Comparison of ENCODE assay signal across 21 mouse cellular contexts in genomic region chr16:22452082-22452481, GRCm38 (mm10). TPM values are rescaled to one million over a fixed set of nuclear protein-coding genes. Genes with fewer than 3 reads are reported as not detected.
DNase-seq lines count a peak whose midpoint lies in the region; ATAC-seq and TF ChIP-seq lines count a peak whose summit lies in the region.
"Had no signal": no experiment of that assay in that cellular context is flagged by ENCODE, and none has a peak within 500 bp of the region (broad histone marks: within the 10 kb centered on the region; RNA-seq: fewer than 3 reads in every experiment).

No protein-coding gene starts in this region.

- no peak for TF ChIP-seq POLR2A in liver, adult 2 months (IDR thresholded peaks at IDR 0.05; ENCODE audit: extremely low read depth, insufficient read depth, low read length)
- TF ChIP-seq POLR2A in lung, adult 2 months (IDR thresholded peaks at IDR 0.05; ENCODE audit: borderline replicate concordance, extremely low read depth, low read depth, low read length), result no peak

- no peak overlapping the region for H3K4me3 ChIP-seq in liver, adult 2 months (ENCODE audit: insufficient read depth, low read depth, low read length)
- no peak overlapping the region for H3K4me3 ChIP-seq in liver, embryonic 11.5 days (ENCODE audit: low read depth, low read length)
- no peak overlapping the region for H3K4me3 ChIP-seq in lung, adult 2 months (replicated peaks; ENCODE audit: extremely low read depth, low read depth, low read length)
- H3K4me3 ChIP-seq in stomach, embryonic 16.5 days (replicated peaks; ENCODE audit: low read length), result no peak overlapping the region
- H3K4me3 ChIP-seq: forebrain, embryonic 15.5 days; heart, embryonic 10.5 days; liver, embryonic 13.5 days; megakaryocyte, embryonic 14.5 days; neural tube, embryonic 15.5 days had no signal

- ATAC-seq in liver, embryonic 11.5 days (replicated peaks; ENCODE audit: low FRiP score), result no peak
- peak; percentile 78 for ATAC-seq in stomach, embryonic 16.5 days (ENCODE audit: insufficient read depth, low FRiP score)
- ATAC-seq: forebrain, embryonic 15.5 days had no signal

- peak; percentile 51 for DNase-seq in liver, adult 2 months (ENCODE audit: extremely low read depth, low read depth, low spot score)
- no peak for DNase-seq in liver, embryonic 11.5 days (ENCODE audit: low spot score)
- peak; percentile 36 for DNase-seq in lung, adult 2 months
- peak; percentile 56 for DNase-seq in lung, postnatal 10 days
- DNase-seq in gastrocnemius, postnatal 4 days (ENCODE audit: low spot score in 2 of 2), result no peak
- DNase-seq in embryo, embryonic 11 days, result no peak
- DNase-seq: B cell, adult 2 months; cerebellum, adult 9-10 months; gastrocnemius, postnatal 36 days; kidney, adult 8-10 months; kidney, postnatal 14 days; left cerebral cortex, postnatal 4 days; liver, embryonic 13.5 days; midbrain, embryonic 14.5 days; spleen, adult 18-20 months; thymus, postnatal 25 days had no signal

- no peak overlapping the region for H3K9ac ChIP-seq in liver, adult 2 months (ENCODE audit: low read depth, low read length)
- H3K9ac ChIP-seq in liver, embryonic 11.5 days (ENCODE audit: low read depth, low read length), result no peak overlapping the region
- H3K9ac ChIP-seq in stomach, embryonic 16.5 days (ENCODE audit: low read length), result no peak overlapping the region
- H3K9ac ChIP-seq: forebrain, embryonic 15.5 days; liver, embryonic 13.5 days; neural tube, embryonic 15.5 days had no signal

- peaks cover 3% of the 10 kb centered on the region; the same call in 1 of the 2 replicates for H3K4me1 ChIP-seq in liver, adult 2 months (ENCODE audit: control insufficient read depth, insufficient read depth, low read length)
- no peaks in the 10 kb centered on the region for H3K4me1 ChIP-seq in liver, embryonic 11.5 days (replicated peaks; ENCODE audit: control insufficient read depth, insufficient read depth, low read length)
- H3K4me1 ChIP-seq in lung, adult 2 months (ENCODE audit: control insufficient read depth, insufficient read depth, low read length), result peaks cover 3% of the 10 kb centered on the region
- H3K4me1 ChIP-seq in stomach, embryonic 16.5 days (ENCODE audit: control insufficient read depth, insufficient read depth, low read length), result no peaks in the 10 kb centered on the region
- H3K4me1 ChIP-seq: forebrain, embryonic 15.5 days; liver, embryonic 13.5 days; neural tube, embryonic 15.5 days had no signal

- no peaks in the 10 kb centered on the region for H3K27me3 ChIP-seq in liver, adult 2 months (ENCODE audit: control insufficient read depth, insufficient read depth, low read length)
- no peaks in the 10 kb centered on the region for H3K27me3 ChIP-seq in liver, embryonic 11.5 days (replicated peaks; ENCODE audit: control insufficient read depth, insufficient read depth, low read length)
- H3K27me3 ChIP-seq in stomach, embryonic 16.5 days (ENCODE audit: control insufficient read depth, insufficient read depth, low read length), result no peaks in the 10 kb centered on the region
- H3K27me3 ChIP-seq: forebrain, embryonic 15.5 days; liver, embryonic 13.5 days; neural tube, embryonic 15.5 days had no signal

- no peaks in the 10 kb centered on the region for H3K36me3 ChIP-seq in liver, adult 2 months (ENCODE audit: control insufficient read depth, insufficient read depth, low read length)
- H3K36me3 ChIP-seq in liver, embryonic 11.5 days (ENCODE audit: control insufficient read depth, insufficient read depth, low read length), result no peaks in the 10 kb centered on the region
- H3K36me3 ChIP-seq in stomach, embryonic 16.5 days (ENCODE audit: control insufficient read depth, insufficient read depth, low read length), result no peaks in the 10 kb centered on the region
- H3K36me3 ChIP-seq: forebrain, embryonic 15.5 days; heart, embryonic 10.5 days; liver, embryonic 13.5 days; neural tube, embryonic 15.5 days had no signal

- 21% methylated on average over 9 of the region's 9 CpGs for WGBS in liver, adult 2 months
- 70% methylated on average over 9 of the region's 9 CpGs for WGBS in liver, embryonic 11.5 days
- WGBS in lung, adult 2 months, result 59% methylated on average over 9 of the region's 9 CpGs
- WGBS in stomach, embryonic 16.5 days, result 63% methylated on average over 9 of the region's 9 CpGs

- TF ChIP-seq CTCF in liver, adult 2 months (IDR thresholded peaks at IDR 0.05; ENCODE audit: low read depth, low read length), result no peak
- no peak for TF ChIP-seq CTCF in lung, adult 2 months (IDR thresholded peaks at IDR 0.05; ENCODE audit: insufficient read depth, low read length)

- no peaks in the 10 kb centered on the region for H3K79me2 ChIP-seq in liver, adult 2 months (ENCODE audit: control insufficient read depth, insufficient read depth, low read length)

- no peak overlapping the region for H3K27ac ChIP-seq in liver, adult 2 months (replicated peaks; ENCODE audit: insufficient read depth, low read depth, low read length)
- H3K27ac ChIP-seq in liver, embryonic 11.5 days (ENCODE audit: low read depth, low read length), result no peak overlapping the region
- no peak overlapping the region for H3K27ac ChIP-seq in stomach, embryonic 16.5 days (ENCODE audit: low read length)
- H3K27ac ChIP-seq: forebrain, embryonic 15.5 days; heart, embryonic 10.5 days; liver, embryonic 13.5 days; neural tube, embryonic 15.5 days had no signal

- H3K4me2 ChIP-seq in liver, embryonic 11.5 days, result no peak overlapping the region
- H3K4me2 ChIP-seq in stomach, embryonic 16.5 days (ENCODE audit: low read depth, low read length), result no peak overlapping the region
- H3K4me2 ChIP-seq: forebrain, embryonic 15.5 days; liver, embryonic 13.5 days; neural tube, embryonic 15.5 days had no signal

- no peaks in the 10 kb centered on the region for H3K9me3 ChIP-seq in liver, embryonic 11.5 days (ENCODE audit: control insufficient read depth, low read length)
- no peaks in the 10 kb centered on the region for H3K9me3 ChIP-seq in stomach, embryonic 16.5 days (replicated peaks; ENCODE audit: control insufficient read depth, low read length)
- H3K9me3 ChIP-seq: forebrain, embryonic 15.5 days; heart, embryonic 10.5 days; liver, embryonic 13.5 days; megakaryocyte, embryonic 14.5 days; neural tube, embryonic 15.5 days had no signal

RNA-seq across cellular contexts. Expression of gene Etv5, which starts 12.6 kb away (rescaled TPM):
- 2.4 and 2.6 TPM in 2 replicates for total RNA-seq in liver, adult 2 months (2014; rRNA removed)
- polyA plus RNA-seq in liver, adult 2 months (2012; rRNA removed), result 3.0 TPM in 2 replicates
- polyA plus RNA-seq in liver, embryonic 11.5 days (2014; fragmentation: Nextera tagmentation; extraction: Ambion mirVana), result 16.1 TPM in 2 replicates
- polyA plus RNA-seq in lung, adult 2 months (2012; rRNA removed), result 88.0 and 92.8 TPM in 2 replicates
- 17.4 and 18.0 TPM in 2 replicates for polyA plus RNA-seq in stomach, embryonic 16.5 days (2015; fragmentation: Nextera tagmentation; extraction: Ambion mirVana)
- total RNA-seq in gastrocnemius, postnatal 4 days (2021), result 10 to 100 TPM; 31.4 to 34.0 TPM

Comparison
In these comparisons a context has a peak if more than half of its experiments do, and no peak if none do; other contexts are left out.
1. DNase-seq: peak in liver, adult 2 months (single experiment), lung, adult 2 months (single experiment) and lung, postnatal 10 days (single experiment); none in liver, embryonic 11.5 days (single experiment), gastrocnemius, postnatal 4 days (0 of 2) and embryo, embryonic 11 days (single experiment).